Mouse (Mus musculus) heart, embryonic 12.5 days (tissue): ENCODE results near the gene Eya4. TPM values are rescaled to one million over a fixed set of nuclear protein-coding genes. Genes with fewer than 3 reads are reported as not detected.

Experiments used
- ATAC-seq: fragments of 200-750 bp; cut with Nextera tagmentation; 2 replicates; pipeline ENCODE4 v1.8.0; 2017; ENCODE audit warnings: moderate TSS enrichment, moderate library complexity; ENCODE audit not compliant: insufficient number of reproducible peaks, low FRiP score
- H3K27ac ChIP-seq: fragments of 300-500 bp; sonication (generic); 2 replicates; pipeline ENCODE4 v1.5.1; 2016; ENCODE audit warnings: mild to moderate bottlenecking, moderate library complexity; ENCODE audit not compliant: poor library complexity, severe bottlenecking
- H3K27me3 ChIP-seq: fragments of 300-500 bp; sonication (generic); replicated peaks from 2 replicates; pipeline ENCODE4 v1.6.1; 2016; ENCODE audit warnings: mild to moderate bottlenecking, moderate library complexity
- H3K36me3 ChIP-seq: fragments of 300-500 bp; sonication (generic); 2 replicates; pipeline ENCODE4 v1.6.1; 2016; ENCODE audit warnings: mild to moderate bottlenecking, moderate library complexity
- H3K4me1 ChIP-seq: fragments of 300-500 bp; sonication (generic); replicated peaks from 2 replicates; pipeline ENCODE4 v1.6.1; 2016; ENCODE audit warnings: mild to moderate bottlenecking
- H3K4me2 ChIP-seq: fragments of 300-500 bp; sonication (generic); 2 replicates; pipeline ENCODE4 v1.6.1; 2016; ENCODE audit warnings: mild to moderate bottlenecking, moderate library complexity
- H3K4me3 ChIP-seq: fragments of 300-500 bp; sonication (generic); 2 replicates; pipeline ENCODE4 v1.5.1; 2016; ENCODE audit warnings: mild to moderate bottlenecking
- H3K9ac ChIP-seq: fragments of 300-500 bp; sonication (generic); 2 replicates; pipeline ENCODE4 v1.6.1; 2016; ENCODE audit warnings: mild to moderate bottlenecking, moderate library complexity
- H3K9me3 ChIP-seq: fragments of 300-500 bp; sonication (generic); replicated peaks from 2 replicates; pipeline ENCODE4 v1.6.1; 2016; ENCODE audit warnings: mild to moderate bottlenecking, moderate library complexity
- WGBS: fragments of 180-500 bp; shearing (Covaris S2); methylation state at CpG from one replicate; pipeline ENCODE4 v1.1.7; 2016; 5-methylcytosine and 5-hydroxymethylcytosine counted together
- polyA plus RNA-seq: library from polyadenylated mRNA; unstranded; fragments of >200 nt; fragmentation: Nextera tagmentation; extraction: Ambion mirVana; gene quantifications from 2 replicates; pipeline ENCODE4 v1.2.1, GENCODE M21; 2016

The Eya4 gene
- polyA plus RNA-seq, result 0.97 and 1.4 TPM in 2 replicates

GRCm38 (mm10) chr10:23350011-23350911, at the start of gene Eya4:
Gene Eya4, minus strand, starts transcription at chr10:23350786.
- H3K4me1 ChIP-seq, result peaks cover 9% of the 10 kb centered on the region
- H3K27me3 ChIP-seq, result peaks cover 11% of the 10 kb centered on the region
- H3K9ac ChIP-seq, result peak within 1 kb of the TSS; percentile 63
- H3K4me2 ChIP-seq, result peak within 1 kb of the TSS; percentile 75
- WGBS, result under 1% methylated on average over 61 of the region's 79 CpGs
- peak; percentile 85 for ATAC-seq
- peak within 1 kb of the TSS; percentile 27 for H3K27ac ChIP-seq
- H3K4me3 ChIP-seq, result peak within 1 kb of the TSS; percentile 66
- no peaks in the 10 kb centered on the region for H3K36me3 ChIP-seq
- no peaks in the 10 kb centered on the region for H3K9me3 ChIP-seq

- H3K4me2 ChIP-seq, result no peak overlapping the region
- ATAC-seq, result no peak
- H3K27ac ChIP-seq, result no peak overlapping the region
- no peaks in the 10 kb centered on the region for H3K27me3 ChIP-seq
- no peaks in the 10 kb centered on the region for H3K9me3 ChIP-seq
- H3K4me3 ChIP-seq, result no peak overlapping the region
- 77% methylated on average over 3 of the region's 3 CpGs for WGBS
- no peaks in the 10 kb centered on the region for H3K36me3 ChIP-seq
- H3K4me1 ChIP-seq, result peaks cover 8% of the 10 kb centered on the region; the same call in 1 of the 2 replicates
- no peak overlapping the region for H3K9ac ChIP-seq
Observed at GRCm38 (mm10) chr10:23395399-23395798, 44.8 kb upstream of the Eya4 start.

- no peak overlapping the region for H3K4me3 ChIP-seq
- 61% methylated on average over 11 of the region's 11 CpGs for WGBS
- no peak overlapping the region for H3K4me2 ChIP-seq
- H3K9ac ChIP-seq, result no peak overlapping the region
- no peaks in the 10 kb centered on the region for H3K9me3 ChIP-seq
- H3K36me3 ChIP-seq, result no peaks in the 10 kb centered on the region
- ATAC-seq, result no peak
- peaks cover 8% of the 10 kb centered on the region; the same call in 1 of the 2 replicates for H3K4me1 ChIP-seq
- no peaks in the 10 kb centered on the region for H3K27me3 ChIP-seq
- no peak overlapping the region for H3K27ac ChIP-seq
Observed at GRCm38 (mm10) chr10:23394556-23395245, 44.1 kb upstream of the Eya4 start.

GRCm38 (mm10) chr10:23394152-23394551, 43.6 kb upstream of the Eya4 start:
- 63% methylated on average over 6 of the region's 6 CpGs for WGBS
- ATAC-seq, result no peak

GRCm38 (mm10) chr10:23363866-23364265, 13.3 kb upstream of the Eya4 start:
- H3K9me3 ChIP-seq, result no peaks in the 10 kb centered on the region
- ATAC-seq, result no peak
- H3K4me3 ChIP-seq, result no peak overlapping the region
- no peak overlapping the region for H3K4me2 ChIP-seq
- no peak overlapping the region for H3K9ac ChIP-seq
- no peak overlapping the region for H3K27ac ChIP-seq
- H3K4me1 ChIP-seq, result no peaks in the 10 kb centered on the region
- H3K36me3 ChIP-seq, result no peaks in the 10 kb centered on the region
- no peaks in the 10 kb centered on the region for H3K27me3 ChIP-seq
- 85% methylated on average over 6 of the region's 6 CpGs for WGBS

More at GRCm38 (mm10) chr10:23394152-23394551, 43.6 kb upstream of the Eya4 start:
- no peaks in the 10 kb centered on the region for H3K9me3 ChIP-seq
- H3K27ac ChIP-seq, result no peak overlapping the region
- H3K4me2 ChIP-seq, result no peak overlapping the region
- no peaks in the 10 kb centered on the region for H3K27me3 ChIP-seq
- no peak overlapping the region for H3K9ac ChIP-seq
- H3K4me3 ChIP-seq, result no peak overlapping the region
- H3K36me3 ChIP-seq, result no peaks in the 10 kb centered on the region
- peaks cover 8% of the 10 kb centered on the region; the same call in 1 of the 2 replicates for H3K4me1 ChIP-seq

GRCm38 (mm10) chr10:23349392-23350010, 1.1 kb downstream of the Eya4 start:
- Histone ChIP-seq H3K4me1 (peaks cover 9% of the 10 kb centered on the region), H3K9me3 (no peaks in the 10 kb centered on the region), H3K36me3 (no peaks in the 10 kb centered on the region), H3K4me3 (peak overlapping the region; percentile 66), H3K27me3 (peaks cover 11% of the 10 kb centered on the region), H3K27ac (peak overlapping the region; percentile 27; the same call in 1 of the 2 replicates), H3K4me2 (peak overlapping the region; percentile 75), H3K9ac (peak overlapping the region; percentile 63)
- peak; percentile 51; the same call in 1 of the 2 replicates for ATAC-seq
- under 1% methylated on average over 32 of the region's 33 CpGs for WGBS

GRCm38 (mm10) chr10:23348893-23349391, 1.6 kb downstream of the Eya4 start:
- H3K4me3 ChIP-seq, result peak overlapping the region; percentile 66
- no peaks in the 10 kb centered on the region for H3K36me3 ChIP-seq
- ATAC-seq, result 0 out of 2 replicates have a peak, but pooled peaks have one; percentile 5
- no peaks in the 10 kb centered on the region for H3K9me3 ChIP-seq
- H3K27me3 ChIP-seq, result peaks cover 11% of the 10 kb centered on the region
- H3K27ac ChIP-seq, result no peak overlapping the region
- peak overlapping the region; percentile 63 for H3K9ac ChIP-seq
- H3K4me2 ChIP-seq, result peak overlapping the region; percentile 75
- H3K4me1 ChIP-seq, result peaks cover 9% of the 10 kb centered on the region
- WGBS, result under 1% methylated on average over 22 of the region's 22 CpGs

- no peak for ATAC-seq
- Histone ChIP-seq H3K27ac (no peak overlapping the region), H3K4me3 (peak overlapping the region; percentile 66), H3K9ac (peak overlapping the region; percentile 63), H3K27me3 (peaks cover 11% of the 10 kb centered on the region), H3K36me3 (no peaks in the 10 kb centered on the region), H3K4me1 (peaks cover 9% of the 10 kb centered on the region), H3K9me3 (no peaks in the 10 kb centered on the region), H3K4me2 (peak overlapping the region; percentile 75)
- WGBS, result 1% methylated on average over 34 of the region's 34 CpGs
Observed at GRCm38 (mm10) chr10:23348101-23348892, 2.3 kb downstream of the Eya4 start.

GRCm38 (mm10) chr10:23337250-23337649, 13.3 kb downstream of the Eya4 start:
- H3K4me3 ChIP-seq, result no peak overlapping the region
- no peaks in the 10 kb centered on the region for H3K4me1 ChIP-seq
- H3K27me3 ChIP-seq, result no peaks in the 10 kb centered on the region
- H3K9ac ChIP-seq, result no peak overlapping the region
- 67% methylated on average over 1 of the region's 1 CpGs for WGBS
- H3K9me3 ChIP-seq, result no peaks in the 10 kb centered on the region
- no peak overlapping the region for H3K27ac ChIP-seq
- ATAC-seq, result no peak
- H3K36me3 ChIP-seq, result no peaks in the 10 kb centered on the region
- H3K4me2 ChIP-seq, result no peak overlapping the region

- Histone ChIP-seq H3K4me1 (no peaks in the 10 kb centered on the region), H3K9me3 (no peaks in the 10 kb centered on the region), H3K27ac (no peak overlapping the region), H3K27me3 (no peaks in the 10 kb centered on the region), H3K36me3 (no peaks in the 10 kb centered on the region), H3K4me3 (no peak overlapping the region), H3K9ac (no peak overlapping the region), H3K4me2 (no peak overlapping the region)
- ATAC-seq, result no peak
- WGBS, result 56% methylated on average over 5 of the region's 5 CpGs
Observed at GRCm38 (mm10) chr10:23332768-23333167, 17.8 kb downstream of the Eya4 start.
